ENCODE assay signal across 8 mouse cellular contexts in genomic region chr4:34551966-34552365, GRCm38 (mm10). TPM values are rescaled to one million over a fixed set of nuclear protein-coding genes. Genes with fewer than 3 reads are reported as not detected.
DNase-seq lines count a peak whose midpoint lies in the region; ATAC-seq and TF ChIP-seq lines count a peak whose summit lies in the region.

No protein-coding gene starts in this region.

- peak overlapping the region; percentile 55 for H3K4me2 ChIP-seq in limb, embryonic 14.5 days (replicated peaks; ENCODE audit: low read depth, low read length, severe bottlenecking)
- H3K4me2 ChIP-seq in stomach, embryonic 16.5 days (ENCODE audit: low read depth, low read length): peak overlapping the region; percentile 85

- no peak for TF ChIP-seq CTCF in gastrocnemius, adult 2 months (IDR thresholded peaks at IDR 0.05)
- no peak for TF ChIP-seq CTCF in spleen, adult 2 months (IDR thresholded peaks at IDR 0.05; ENCODE audit: extremely low read depth, insufficient read depth, insufficient read length, insufficient replicate concordance)

- no peak for ATAC-seq in limb, embryonic 14.5 days (ENCODE audit: low FRiP score, low read depth)
- ATAC-seq in stomach, embryonic 16.5 days (ENCODE audit: insufficient read depth, low FRiP score): no peak

- 14% methylated on average over 3 of the region's 3 CpGs for WGBS in spleen, adult 2 months
- 10% methylated on average over 3 of the region's 3 CpGs for WGBS in limb, embryonic 14.5 days
- WGBS in stomach, embryonic 16.5 days: 4% methylated on average over 3 of the region's 3 CpGs

- no peak for DNase-seq in gastrocnemius, adult 2 months
- no peak for DNase-seq in gastrocnemius, postnatal 4 days (ENCODE audit: low spot score in 2 of 2)
- DNase-seq in spleen, adult 2 months (ENCODE audit: low read depth in 1 of 2, low spot score in 2 of 2): no peak
- DNase-seq in spleen, postnatal 4 days (ENCODE audit: low spot score in 2 of 2): no peak
- no peak for DNase-seq in limb, embryonic 14.5 days (ENCODE audit: low spot score)
- DNase-seq in right cerebral cortex, adult 2 months (ENCODE audit: low spot score in 2 of 2): no peak
- no peak for DNase-seq in natural killer cell, adult 2 months (ENCODE audit: low spot score in 2 of 2)

- intact Hi-C loops in gastrocnemius, adult 2 months (cut with DNase I): loop anchor here (5.0 to 10.0 kb wide), 2 partner anchors 60 to 1517 kb away; partner anchors contain the start of genes Orc3, Rars2 and Ube2j1

- H3K4me1 ChIP-seq in spleen, adult 2 months (ENCODE audit: control insufficient read depth, insufficient read depth, insufficient read length): peaks cover 2% of the 10 kb centered on the region; the same call in 1 of the 2 replicates
- H3K4me1 ChIP-seq in limb, embryonic 14.5 days (ENCODE audit: control insufficient read depth, insufficient read depth, low read length): peaks cover 17% of the 10 kb centered on the region
- peaks cover 8% of the 10 kb centered on the region for H3K4me1 ChIP-seq in stomach, embryonic 16.5 days (ENCODE audit: control insufficient read depth, insufficient read depth, low read length)

- no peaks in the 10 kb centered on the region; the same call in 1 of the 2 replicates for H3K27me3 ChIP-seq in spleen, adult 2 months (ENCODE audit: control insufficient read depth, insufficient read depth, low read length)
- no peaks in the 10 kb centered on the region for H3K27me3 ChIP-seq in limb, embryonic 14.5 days (ENCODE audit: control insufficient read depth, insufficient read depth, low read length)
- no peaks in the 10 kb centered on the region for H3K27me3 ChIP-seq in stomach, embryonic 16.5 days (ENCODE audit: control insufficient read depth, insufficient read depth, low read length)

- H3K9me3 ChIP-seq in limb, embryonic 14.5 days (ENCODE audit: control insufficient read depth, low read length): no peaks in the 10 kb centered on the region
- no peaks in the 10 kb centered on the region for H3K9me3 ChIP-seq in stomach, embryonic 16.5 days (replicated peaks; ENCODE audit: control insufficient read depth, low read length)

- H3K27ac ChIP-seq in gastrocnemius, adult 2 months: peak overlapping the region; percentile 96
- no peak overlapping the region for H3K27ac ChIP-seq in spleen, adult 2 months (ENCODE audit: insufficient read depth, low read length)
- H3K27ac ChIP-seq in limb, embryonic 14.5 days (replicated peaks; ENCODE audit: low read depth, low read length): no peak overlapping the region
- peak overlapping the region; percentile 91 for H3K27ac ChIP-seq in stomach, embryonic 16.5 days (ENCODE audit: low read length)

- peak overlapping the region; percentile 98 for H3K9ac ChIP-seq in limb, embryonic 14.5 days (ENCODE audit: low read depth, low read length, severe bottlenecking)
- peak overlapping the region; percentile 84 for H3K9ac ChIP-seq in stomach, embryonic 16.5 days (ENCODE audit: low read length)

- TF ChIP-seq POLR2A in spleen, adult 2 months (IDR thresholded peaks at IDR 0.05; ENCODE audit: low read depth, low read length): no peak
- no peak for TF ChIP-seq POLR2A in limb, embryonic 14.5 days (IDR thresholded peaks at IDR 0.05; ENCODE audit: borderline replicate concordance, extremely low read depth, insufficient read depth, insufficient read length)

- peak overlapping the region; percentile 97 for H3K4me3 ChIP-seq in gastrocnemius, adult 2 months
- H3K4me3 ChIP-seq in spleen, adult 2 months (ENCODE audit: extremely low read depth, insufficient read depth, insufficient read length): peak overlapping the region; percentile 96; the same call in 1 of the 2 replicates
- peak overlapping the region; percentile 97 for H3K4me3 ChIP-seq in limb, embryonic 14.5 days (replicated peaks; ENCODE audit: low read length)
- H3K4me3 ChIP-seq in stomach, embryonic 16.5 days (replicated peaks; ENCODE audit: low read length): peak overlapping the region; percentile 68

- no peaks in the 10 kb centered on the region for H3K36me3 ChIP-seq in spleen, adult 2 months (ENCODE audit: control insufficient read depth, insufficient read depth, low read length)
- no peaks in the 10 kb centered on the region for H3K36me3 ChIP-seq in limb, embryonic 14.5 days (ENCODE audit: control insufficient read depth, insufficient read depth, low read length)
- no peaks in the 10 kb centered on the region for H3K36me3 ChIP-seq in stomach, embryonic 16.5 days (ENCODE audit: control insufficient read depth, insufficient read depth, low read length)

RNA-seq across cellular contexts. Expression of gene Akirin2, which starts 1.2 kb away (rescaled TPM):
- 10 to 100 TPM; 42.9 to 60.6 TPM for total RNA-seq in gastrocnemius, adult 2 months (2021)
- 10 to 100 TPM; 81.9 to 92.2 TPM for total RNA-seq in gastrocnemius, postnatal 4 days (2021)
- 15.9 and 22.0 TPM in 2 replicates for polyA plus RNA-seq in spleen, adult 2 months (2012; rRNA removed)
- polyA plus RNA-seq in limb, embryonic 14.5 days (2012; rRNA removed): 80.9 and 84.1 TPM in 2 replicates
- polyA plus RNA-seq in limb, embryonic 14.5 days (2014; fragmentation: Nextera tagmentation; extraction: Ambion mirVana): 55.3 and 65.7 TPM in 2 replicates
- polyA plus RNA-seq in stomach, embryonic 16.5 days (2015; fragmentation: Nextera tagmentation; extraction: Ambion mirVana): 12.2 and 14.7 TPM in 2 replicates

Comparison
In these comparisons a context has a peak if more than half of its experiments do, and no peak if none do; other contexts are left out.
1. H3K27ac ChIP-seq: peak in gastrocnemius, adult 2 months (single experiment) and stomach, embryonic 16.5 days (single experiment); none in spleen, adult 2 months (single experiment) and limb, embryonic 14.5 days (single experiment).
2. Peak in every context shown above with its lines, with median percentiles within 50 percentile points of each other: H3K4me3 ChIP-seq.